Mouse (Mus musculus): ENCODE data around the gene Fbxw8.

DNA sequence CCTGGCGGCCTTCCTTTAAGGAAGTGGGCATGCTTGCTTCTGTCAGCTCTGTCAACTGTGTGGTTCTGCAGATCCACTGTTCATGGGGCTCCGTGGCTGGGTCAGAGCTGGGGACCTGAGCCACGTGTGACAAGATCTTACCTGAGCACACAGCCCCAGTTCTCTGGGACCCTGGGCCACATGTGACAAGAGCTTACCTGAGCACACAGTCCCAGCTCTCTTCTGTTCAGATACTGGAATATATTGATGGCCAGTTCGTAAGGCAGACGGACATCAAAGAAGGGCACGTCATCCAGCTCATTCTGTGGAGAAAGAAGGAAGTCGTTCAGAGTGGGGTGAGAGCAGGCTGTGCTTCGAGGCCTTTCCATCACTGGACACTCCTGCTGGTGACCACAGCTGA lies 12.8 kb downstream of the Fbxw8 start:
- no peak for TF ChIP-seq CTCF (IDR thresholded peaks at IDR 0.05; ENCODE audit: control insufficient read depth, insufficient read depth, insufficient replicate concordance, low read depth, low read length)
- no peak for TF ChIP-seq POLR2A (IDR thresholded peaks at IDR 0.05; ENCODE audit: control insufficient read depth, low read depth, low read length)
